Mouse (Mus musculus): ENCODE results near the gene Speer4c. TPM values are rescaled to one million over a fixed set of nuclear protein-coding genes. Genes with fewer than 3 reads are reported as not detected.
"Not testable (repeated sequence)": the region's sequence is repeated elsewhere in the genome, so short reads cannot be mapped to it uniquely, and the experiment has no call there.

Gene Speer4c
- polyA plus RNA-seq, 1 experiment from 2014 or later, result not detected

GRCm38 (mm10) chr5:15688874-15689658 lies 25.0 kb downstream of the Speer4c start:
- H3K4me1 ChIP-seq (ENCODE audit: control insufficient read depth, insufficient read depth, low read length); H3K4me3 ChIP-seq (ENCODE audit: low read depth, low read length); H3K27me3 ChIP-seq (ENCODE audit: control insufficient read depth, insufficient read depth, low read length); H3K27ac ChIP-seq (ENCODE audit: low read length); H3K9ac ChIP-seq (replicated peaks; ENCODE audit: low read depth, low read length); H3K4me2 ChIP-seq (replicated peaks; ENCODE audit: low read depth, low read length); H3K9me3 ChIP-seq (ENCODE audit: control insufficient read depth, low read depth, low read length); H3K36me3 ChIP-seq (ENCODE audit: control insufficient read depth, insufficient read depth, low read length): not testable (repeated sequence)
- 56% methylated on average over 4 of the region's 4 CpGs for WGBS
- ATAC-seq (ENCODE audit: insufficient number of reproducible peaks, insufficient read depth, low FRiP score, low read depth), result peak; percentile 77

DNA sequence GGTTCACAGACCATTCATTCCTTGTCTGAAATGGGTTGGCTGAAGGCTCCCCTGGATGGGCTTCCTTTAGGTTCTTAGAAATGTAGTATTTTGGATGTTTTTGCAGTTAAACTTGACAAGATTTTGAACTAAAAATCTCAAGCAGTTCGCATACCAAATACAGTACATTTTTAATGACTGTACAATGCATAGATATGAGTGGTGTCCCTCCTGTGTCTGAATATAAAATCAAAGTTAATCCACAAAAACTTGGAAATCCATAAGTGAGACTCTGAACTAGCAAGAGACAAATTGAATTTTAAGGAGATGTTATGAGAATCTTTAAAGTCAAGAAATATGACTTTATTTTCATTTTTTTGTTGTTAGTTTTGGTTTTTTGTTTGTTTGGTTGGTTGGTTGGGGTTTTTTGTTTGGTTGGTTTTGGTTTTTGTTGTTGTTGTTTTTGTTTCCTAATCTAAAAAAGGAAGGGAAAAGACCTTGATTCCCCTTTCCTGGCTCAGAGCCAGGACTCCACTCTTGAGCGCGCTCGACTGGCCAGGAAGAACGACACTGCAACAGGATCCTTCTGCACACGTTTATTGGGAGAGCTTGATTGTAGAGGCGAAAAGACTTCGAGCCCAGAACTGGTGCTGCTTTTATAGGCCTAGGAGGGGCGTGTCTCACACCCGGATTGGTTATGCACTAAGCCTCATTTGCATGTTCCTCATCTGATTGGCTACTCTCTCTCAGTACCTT lies 32.6 kb downstream of the Speer4c start:
- not testable (repeated sequence) for H3K27ac ChIP-seq (ENCODE audit: low read length); H3K4me1 ChIP-seq (ENCODE audit: control insufficient read depth, insufficient read depth, low read length); H3K4me2 ChIP-seq (replicated peaks; ENCODE audit: low read depth, low read length); H3K4me3 ChIP-seq (ENCODE audit: low read depth, low read length); H3K27me3 ChIP-seq (ENCODE audit: control insufficient read depth, insufficient read depth, low read length); H3K9ac ChIP-seq (replicated peaks; ENCODE audit: low read depth, low read length); H3K36me3 ChIP-seq (ENCODE audit: control insufficient read depth, insufficient read depth, low read length); H3K9me3 ChIP-seq (ENCODE audit: control insufficient read depth, low read depth, low read length)
- ATAC-seq (ENCODE audit: insufficient number of reproducible peaks, insufficient read depth, low FRiP score, low read depth), result peak; percentile 76
- 81% methylated on average over 7 of the region's 10 CpGs for WGBS

DNA sequence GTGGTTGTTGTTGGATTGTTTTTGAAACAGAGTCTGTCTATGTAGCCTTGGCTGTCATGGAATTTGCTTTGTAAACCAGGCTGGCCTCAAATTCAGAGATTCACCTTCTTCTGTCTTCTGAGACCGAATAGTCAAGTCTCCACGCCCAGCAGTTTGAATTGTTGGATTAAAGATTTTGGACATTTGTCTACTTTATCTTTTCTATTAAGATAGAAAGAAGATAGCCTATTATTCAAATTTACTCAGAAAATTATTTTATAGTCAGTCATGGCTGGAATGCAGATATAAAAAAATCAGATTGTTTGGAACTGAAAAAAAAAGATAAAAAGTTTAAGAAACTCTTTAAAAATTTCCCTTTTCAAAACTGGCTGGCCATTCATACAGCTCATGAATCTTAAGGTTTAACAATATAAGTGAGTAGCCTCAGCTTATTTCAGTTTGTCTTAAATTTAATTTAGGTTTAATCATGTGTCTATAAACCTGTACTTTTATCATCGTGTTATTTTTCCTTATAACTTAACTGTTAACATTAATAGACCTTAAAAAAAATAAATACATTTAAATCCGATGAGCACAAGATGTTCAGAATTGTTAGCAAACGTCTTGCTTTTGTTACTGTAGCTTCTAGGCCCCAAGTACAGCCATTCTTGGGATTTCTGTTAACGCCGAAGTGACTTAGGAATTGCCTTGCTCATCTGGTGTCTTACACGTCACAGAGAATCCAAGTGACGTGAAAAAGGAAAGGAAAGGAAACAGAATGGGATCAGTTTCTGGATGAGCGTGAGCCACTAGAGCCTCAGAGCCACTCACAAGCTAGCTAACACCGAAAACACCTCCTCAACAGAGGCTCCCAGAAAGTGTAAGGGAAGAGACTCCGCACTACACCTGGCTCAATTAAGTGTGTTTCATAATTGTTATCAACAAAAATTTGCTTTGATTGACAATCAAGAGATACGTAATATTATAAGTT lies 33.8 kb downstream of the Speer4c start:
- not testable (repeated sequence) for H3K4me2 ChIP-seq (replicated peaks; ENCODE audit: low read depth, low read length); H3K4me3 ChIP-seq (ENCODE audit: low read depth, low read length); H3K9ac ChIP-seq (replicated peaks; ENCODE audit: low read depth, low read length); H3K27ac ChIP-seq (ENCODE audit: low read length); H3K36me3 ChIP-seq (ENCODE audit: control insufficient read depth, insufficient read depth, low read length); H3K4me1 ChIP-seq (ENCODE audit: control insufficient read depth, insufficient read depth, low read length); H3K27me3 ChIP-seq (ENCODE audit: control insufficient read depth, insufficient read depth, low read length); H3K9me3 ChIP-seq (ENCODE audit: control insufficient read depth, low read depth, low read length)
- 67% methylated on average over 13 of the region's 13 CpGs for WGBS
- peak; percentile 71 for ATAC-seq (ENCODE audit: insufficient number of reproducible peaks, insufficient read depth, low FRiP score, low read depth)

DNA sequence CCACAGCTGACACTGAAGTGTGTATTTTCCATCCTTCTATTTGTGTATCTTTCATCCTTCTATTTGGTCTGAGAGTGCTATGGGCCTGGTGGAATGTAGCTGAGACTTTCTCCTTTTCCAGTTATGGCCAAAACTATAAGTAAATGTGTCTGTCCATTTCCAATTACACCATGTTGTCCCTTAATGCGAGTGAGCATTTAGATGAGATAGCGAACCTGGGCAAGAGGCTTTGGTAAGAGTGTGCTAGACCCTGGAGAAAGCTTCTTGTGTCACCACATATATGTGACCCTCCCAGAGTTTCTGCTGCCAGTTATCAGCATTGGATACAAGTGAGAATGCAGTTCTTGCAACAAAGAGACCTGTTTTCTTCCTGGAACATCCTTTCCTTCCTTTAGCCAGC lies 35.2 kb downstream of the Speer4c start:
- H3K9me3 ChIP-seq (ENCODE audit: control insufficient read depth, low read depth, low read length), result peaks cover 14% of the 10 kb centered on the region; the same call in 1 of the 2 replicates
- H3K4me1 ChIP-seq (ENCODE audit: control insufficient read depth, insufficient read depth, low read length); ATAC-seq (ENCODE audit: insufficient number of reproducible peaks, insufficient read depth, low FRiP score, low read depth); H3K36me3 ChIP-seq (ENCODE audit: control insufficient read depth, insufficient read depth, low read length); H3K27me3 ChIP-seq (ENCODE audit: control insufficient read depth, insufficient read depth, low read length); H3K4me3 ChIP-seq (ENCODE audit: low read depth, low read length); H3K4me2 ChIP-seq (replicated peaks; ENCODE audit: low read depth, low read length); H3K27ac ChIP-seq (ENCODE audit: low read length); H3K9ac ChIP-seq (replicated peaks; ENCODE audit: low read depth, low read length): not testable (repeated sequence)
- WGBS, result 73% methylated on average over 2 of the region's 2 CpGs

GRCm38 (mm10) chr5:15677750-15678149 lies 36.3 kb downstream of the Speer4c start:
- 0 out of 2 replicates have a peak, but pooled peaks have one; percentile 70 for ATAC-seq (ENCODE audit: insufficient number of reproducible peaks, insufficient read depth, low FRiP score, low read depth)
- H3K4me1 ChIP-seq (ENCODE audit: control insufficient read depth, insufficient read depth, low read length); H3K9ac ChIP-seq (replicated peaks; ENCODE audit: low read depth, low read length); H3K27ac ChIP-seq (ENCODE audit: low read length); H3K27me3 ChIP-seq (ENCODE audit: control insufficient read depth, insufficient read depth, low read length); H3K4me2 ChIP-seq (replicated peaks; ENCODE audit: low read depth, low read length); H3K36me3 ChIP-seq (ENCODE audit: control insufficient read depth, insufficient read depth, low read length); H3K4me3 ChIP-seq (ENCODE audit: low read depth, low read length): not testable (repeated sequence)
- H3K9me3 ChIP-seq (ENCODE audit: control insufficient read depth, low read depth, low read length), result peaks cover 16% of the 10 kb centered on the region; the same call in 1 of the 2 replicates
- 80% methylated on average over 2 of the region's 4 CpGs for WGBS

- not testable (repeated sequence) for H3K4me1 ChIP-seq (ENCODE audit: control insufficient read depth, insufficient read depth, low read length); H3K27me3 ChIP-seq (ENCODE audit: control insufficient read depth, insufficient read depth, low read length); H3K9ac ChIP-seq (replicated peaks; ENCODE audit: low read depth, low read length); H3K36me3 ChIP-seq (ENCODE audit: control insufficient read depth, insufficient read depth, low read length); H3K27ac ChIP-seq (ENCODE audit: low read length); H3K4me3 ChIP-seq (ENCODE audit: low read depth, low read length); H3K4me2 ChIP-seq (replicated peaks; ENCODE audit: low read depth, low read length)
- peak; percentile 74 for ATAC-seq (ENCODE audit: insufficient number of reproducible peaks, insufficient read depth, low FRiP score, low read depth)
- peaks cover 14% of the 10 kb centered on the region; the same call in 1 of the 2 replicates for H3K9me3 ChIP-seq (ENCODE audit: control insufficient read depth, low read depth, low read length)
- 94% methylated on average over 5 of the region's 8 CpGs for whole genome bisulfite sequencing
These were observed 39.4 kb downstream of the Speer4c start for GRCm38 (mm10) chr5:15674429-15675244.

DNA sequence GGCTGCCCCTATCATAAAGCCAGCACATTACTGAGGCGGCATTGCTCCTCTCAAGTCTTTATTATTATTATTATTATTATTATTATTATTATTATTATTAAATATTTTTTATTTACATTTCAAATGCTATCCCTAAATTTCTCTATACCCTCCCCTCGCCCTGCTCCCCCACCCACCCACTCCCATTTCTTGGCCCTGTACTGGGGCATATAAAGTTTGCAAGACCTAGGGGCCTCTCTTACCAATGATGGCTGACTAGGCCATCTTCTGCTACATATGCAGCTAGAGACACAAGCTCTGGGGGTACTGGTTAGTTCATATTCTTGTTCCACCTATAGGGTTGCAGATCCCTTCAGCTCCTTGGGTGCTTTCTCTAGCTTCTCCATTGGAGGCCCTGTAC lies 40.1 kb downstream of the Speer4c start:
- not testable (repeated sequence) for H3K4me1 ChIP-seq (ENCODE audit: control insufficient read depth, insufficient read depth, low read length); H3K4me2 ChIP-seq (replicated peaks; ENCODE audit: low read depth, low read length); H3K4me3 ChIP-seq (ENCODE audit: low read depth, low read length); H3K9ac ChIP-seq (replicated peaks; ENCODE audit: low read depth, low read length); H3K27me3 ChIP-seq (ENCODE audit: control insufficient read depth, insufficient read depth, low read length); H3K36me3 ChIP-seq (ENCODE audit: control insufficient read depth, insufficient read depth, low read length); H3K27ac ChIP-seq (ENCODE audit: low read length)
- H3K9me3 ChIP-seq (ENCODE audit: control insufficient read depth, low read depth, low read length), result peaks cover 10% of the 10 kb centered on the region; the same call in 1 of the 2 replicates
- ATAC-seq (ENCODE audit: insufficient number of reproducible peaks, insufficient read depth, low FRiP score, low read depth), result 0 out of 2 replicates have a peak, but pooled peaks have one; percentile 61
- WGBS, result 72% methylated on average over 2 of the region's 2 CpGs

All from stomach, embryonic 14.5 days (tissue).